10 mouse cellular contexts compared by ENCODE assay signal in genomic region chr3:158076685-158077379, GRCm38 (mm10). TPM values are rescaled to one million over a fixed set of nuclear protein-coding genes. Genes with fewer than 3 reads are reported as not detected.
DNase-seq lines count a peak whose midpoint lies in the region; ATAC-seq and TF ChIP-seq lines count a peak whose summit lies in the region.
"Had no signal": no experiment of that assay in that cellular context is flagged by ENCODE, and none has a peak within 500 bp of the region (broad histone marks: within the 10 kb centered on the region; RNA-seq: fewer than 3 reads in every experiment).

No protein-coding gene starts in this region.

- TF ChIP-seq CTCF in layer of hippocampus, adult 2 months (conservative IDR thresholded peaks at IDR 0.05), result peak; percentile 87

- no peak for DNase-seq in layer of hippocampus, adult 2 months (ENCODE audit: low spot score in 2 of 2)
- DNase-seq in layer of hippocampus, adult 18-20 months (ENCODE audit: low spot score in 2 of 2), result no peak
- DNase-seq in R1 (ENCODE audit: low read depth, low spot score), result peak; percentile 57
- DNase-seq in frontal cortex, postnatal 36 days (ENCODE audit: low spot score in 2 of 2), result no peak
- DNase-seq in urinary bladder, postnatal 4 days (ENCODE audit: low spot score in 2 of 2), result no peak
- DNase-seq in cerebellum, adult 11-12 months, result no peak

- no peak overlapping the region; the same call in 1 of the 2 replicates for H3K27ac ChIP-seq in layer of hippocampus, adult 2 months
- H3K27ac ChIP-seq: lung, embryonic 15.5 days; stomach, embryonic 15.5 days had no signal

- ATAC-seq in CD4-positive, CD25-positive, alpha-beta regulatory T cell, adult 4 months, result peak; percentile 65
- ATAC-seq in inflammation-experienced regulatory T-cells, adult 6 months, result peak; percentile 48

- no peak overlapping the region for H3K4me3 ChIP-seq in layer of hippocampus, adult 2 months
- H3K4me3 ChIP-seq: lung, embryonic 15.5 days; stomach, embryonic 15.5 days had no signal

RNA-seq across cellular contexts. Expression of gene Lrrc40, which starts 40.4 kb away (rescaled TPM):
- 10 to 100 TPM; 28.1 to 30.1 TPM for total RNA-seq in layer of hippocampus, adult 2 months (2021)
- total RNA-seq in layer of hippocampus, adult 18-20 months (2021), result 10 to 100 TPM; 26.0 to 29.4 TPM
- 10 to 100 TPM; 30.0 to 30.4 TPM for polyA plus RNA-seq in CD4-positive, CD25-positive, alpha-beta regulatory T cell, adult 4 months (2017; shearing (Covaris generic))
- 10 to 100 TPM; 29.9 to 47.4 (median 30.4) TPM for polyA plus RNA-seq in inflammation-experienced regulatory T-cells, adult 6 months (2017; shearing (Covaris generic))

RNA-seq across cellular contexts. Expression of gene Srsf11, which starts 40.4 kb away (rescaled TPM):
- 100 to 1,000 TPM; 194 to 207 TPM for total RNA-seq in layer of hippocampus, adult 2 months (2021)
- total RNA-seq in layer of hippocampus, adult 18-20 months (2021), result 100 to 1,000 TPM; 144 to 164 TPM
- polyA plus RNA-seq in CD4-positive, CD25-positive, alpha-beta regulatory T cell, adult 4 months (2017; shearing (Covaris generic)), result 100 to 1,000 TPM; 143 to 150 TPM
- 100 to 1,000 TPM; 125 to 187 (median 148) TPM for polyA plus RNA-seq in inflammation-experienced regulatory T-cells, adult 6 months (2017; shearing (Covaris generic))
